Mouse (Mus musculus) telencephalon, adult 2 months (tissue): ENCODE results near the gene Cox6b2.
"Not testable (repeated sequence)": the region's sequence is repeated elsewhere in the genome, so short reads cannot be mapped to it uniquely, and the experiment has no call there.

ENCODE experiments used
- DNase-seq: peaks from one replicate; pipeline ENCODE4 v3.0.0-alpha.2; 2011; ENCODE audit warnings: low read depth, low spot score

Cox6b2 gene

GRCm38 (mm10) chr7:4752821-4753570 is at the start of gene Cox6b2:
Gene Cox6b2, minus strand, starts transcription at chr7:4753094.
- no peak for DNase-seq

- no peak for DNase-seq
Measured at GRCm38 (mm10) chr7:4802247-4802646, 49.4 kb upstream of the Cox6b2 start.

- no peak for DNase-seq
Measured at GRCm38 (mm10) chr7:4795767-4796433, 43.0 kb upstream of the Cox6b2 start.

- DNase-seq: no peak
Measured at GRCm38 (mm10) chr7:4794631-4795168, 41.8 kb upstream of the Cox6b2 start.

- DNase-seq: no peak
Measured at GRCm38 (mm10) chr7:4793674-4794073, 40.8 kb upstream of the Cox6b2 start.

- not testable (repeated sequence) for DNase-seq
Measured at GRCm38 (mm10) chr7:4793248-4793647, 40.4 kb upstream of the Cox6b2 start.

GRCm38 (mm10) chr7:4792278-4793212 is 39.7 kb upstream of the Cox6b2 start, which contains the start of gene Rpl28:
Gene Rpl28, plus strand, starts transcription at chr7:4792874.
- peak; percentile 94 for DNase-seq

- no peak for DNase-seq
Measured at GRCm38 (mm10) chr7:4789436-4789935, 36.6 kb upstream of the Cox6b2 start, which contains the start of gene Tmem238. Gene Tmem238, minus strand, starts transcription at chr7:4789656.

- DNase-seq: no peak
Measured at GRCm38 (mm10) chr7:4788499-4789435, 35.9 kb upstream of the Cox6b2 start.

GRCm38 (mm10) chr7:4783667-4784268 is 30.9 kb upstream of the Cox6b2 start:
- DNase-seq: no peak

GRCm38 (mm10) chr7:4782759-4783158 is 29.9 kb upstream of the Cox6b2 start, which contains the start of the genes Il11 and Tmem190:
Gene Il11, minus strand, starts transcription at chr7:4782859.
Gene Tmem190, plus strand, starts transcription at chr7:4782937.
- no peak for DNase-seq

- DNase-seq: no peak
Measured at GRCm38 (mm10) chr7:4782130-4782529, 29.2 kb upstream of the Cox6b2 start.

GRCm38 (mm10) chr7:4779921-4780320 is 27.0 kb upstream of the Cox6b2 start:
- no peak for DNase-seq

- DNase-seq: no peak
Measured at GRCm38 (mm10) chr7:4777851-4778637, 25.1 kb upstream of the Cox6b2 start.

GRCm38 (mm10) chr7:4776861-4777830 is 24.3 kb upstream of the Cox6b2 start:
- DNase-seq: no peak

GRCm38 (mm10) chr7:4776131-4776530 is 23.2 kb upstream of the Cox6b2 start:
- no peak for DNase-seq

GRCm38 (mm10) chr7:4771202-4771601 is 18.3 kb upstream of the Cox6b2 start, which contains the start of gene Fam71e2:
Gene Fam71e2, minus strand, starts transcription at chr7:4771302.
- no peak for DNase-seq
